Mouse (Mus musculus): ENCODE data around the gene Rapgef3.

Gene Rapgef3

DNA sequence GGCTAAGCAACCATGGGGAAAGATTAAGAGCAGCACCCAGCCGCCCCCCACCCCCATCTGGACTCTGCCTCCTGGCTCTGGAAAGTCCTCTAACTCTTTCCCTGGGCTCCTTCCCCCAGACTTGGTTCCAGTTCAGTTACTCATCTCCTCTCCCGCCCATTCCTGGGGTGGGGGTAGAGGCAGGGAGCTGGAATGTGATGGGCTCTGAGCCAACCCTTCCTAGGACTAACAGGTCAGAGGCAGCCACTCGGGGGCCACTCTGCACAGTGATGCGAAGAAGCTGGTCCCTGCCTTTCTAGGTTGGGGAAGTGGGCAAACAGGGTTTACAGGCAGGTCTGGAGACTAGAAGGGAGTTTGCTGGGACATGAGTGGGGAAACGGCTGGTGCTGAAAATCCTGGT is 5.3 kb upstream of the Rapgef3 start:
- peak; percentile 52 for DNase-seq (ENCODE audit: low read depth, low spot score)

DNA sequence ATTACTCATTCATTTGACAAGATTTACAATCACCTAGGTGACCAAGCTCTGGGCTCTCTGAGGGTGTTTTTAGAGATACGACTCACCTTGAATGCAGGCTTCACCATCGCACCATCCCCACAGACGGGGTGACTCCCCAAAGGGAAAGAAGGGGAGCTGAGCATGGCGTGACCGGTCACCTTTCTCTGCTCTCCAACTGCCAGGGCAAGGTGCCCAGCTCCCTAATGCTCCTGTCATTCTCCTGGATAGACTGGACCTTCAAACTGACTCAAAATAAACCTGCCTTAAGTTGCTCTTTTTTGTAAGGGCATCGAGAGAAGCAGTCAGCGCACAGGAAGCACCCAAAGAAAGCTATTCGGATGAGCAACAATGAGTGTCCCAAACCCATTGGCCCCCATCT is 2.5 kb upstream of the Rapgef3 start:
- DNase-seq (ENCODE audit: low read depth, low spot score) = no peak

DNA sequence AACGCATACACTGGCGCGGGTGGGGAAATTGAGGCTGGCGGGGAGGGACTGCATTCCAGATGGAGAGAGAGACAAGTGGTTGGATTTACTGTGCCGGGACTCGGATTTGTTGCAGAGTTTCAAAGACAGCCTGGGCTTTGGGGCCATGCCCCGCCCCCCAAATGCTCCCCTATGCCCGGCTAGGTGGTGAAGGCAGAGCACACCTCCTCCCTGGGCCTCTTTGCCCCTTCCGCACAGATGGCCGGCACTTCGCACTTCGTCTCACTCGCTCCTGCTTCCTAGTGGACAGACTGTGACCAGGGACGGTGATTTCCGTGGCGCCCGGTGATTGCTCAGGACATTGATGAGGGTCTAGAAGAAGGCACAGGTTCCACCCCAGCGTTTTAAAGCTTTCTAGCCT is 420 bp upstream of the Rapgef3 start:
- DNase-seq (ENCODE audit: low read depth, low spot score) = peak; percentile 68

DNA sequence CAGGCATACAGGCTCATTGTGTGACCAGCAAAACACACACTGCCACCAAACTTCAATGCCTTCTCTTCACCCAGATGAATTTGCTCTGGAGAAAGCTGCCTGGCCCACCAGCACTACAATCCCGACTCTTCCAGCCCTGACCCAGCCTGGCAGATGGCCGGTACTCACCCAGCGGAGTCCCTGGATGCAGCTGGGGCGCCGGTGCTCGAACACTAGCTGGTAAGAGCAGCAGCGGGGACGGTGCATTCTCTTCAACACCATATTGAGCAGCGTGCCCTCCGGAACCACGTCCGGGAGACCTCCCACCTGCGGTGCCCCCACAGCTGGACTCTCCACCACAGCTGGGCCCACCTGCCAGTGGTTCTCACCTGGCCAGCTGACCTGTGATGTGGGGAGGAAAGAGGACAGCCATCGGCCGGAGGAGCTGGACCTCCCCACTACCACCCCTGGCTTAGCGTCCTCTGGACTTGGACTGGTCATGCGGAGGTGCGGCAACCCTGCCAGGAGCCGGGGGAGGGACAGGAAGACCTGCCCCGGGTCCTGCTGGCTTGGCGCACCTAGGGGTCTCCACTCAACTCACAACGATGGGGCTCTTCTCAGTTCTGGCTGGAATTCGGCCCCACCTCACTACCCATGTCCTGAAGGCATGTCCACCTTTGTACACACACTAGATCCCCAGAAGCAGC is 1.0 kb downstream of the Rapgef3 start:
- no peak for DNase-seq (ENCODE audit: low read depth, low spot score)

DNA sequence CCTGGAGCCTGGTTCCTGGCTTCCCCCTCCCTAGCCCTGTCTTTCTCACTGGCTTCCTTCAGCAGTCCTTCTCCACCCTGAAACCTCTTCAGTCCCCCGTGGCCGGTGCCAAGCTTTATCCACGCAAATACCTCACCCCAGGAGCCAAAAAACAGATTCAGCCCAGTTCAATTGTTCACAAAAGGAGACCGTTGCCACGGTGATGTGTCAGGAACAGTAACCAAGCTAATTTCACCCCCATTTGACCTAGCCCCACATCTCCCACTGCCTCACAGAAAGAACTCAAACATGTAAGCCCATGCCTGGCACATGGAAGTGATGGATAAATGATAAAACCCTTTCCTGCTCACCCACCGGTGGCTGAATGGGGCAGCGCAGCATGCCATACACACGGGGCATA is 1.6 kb downstream of the Rapgef3 start:
- peak; percentile 75 for DNase-seq (ENCODE audit: low read depth, low spot score)

DNA sequence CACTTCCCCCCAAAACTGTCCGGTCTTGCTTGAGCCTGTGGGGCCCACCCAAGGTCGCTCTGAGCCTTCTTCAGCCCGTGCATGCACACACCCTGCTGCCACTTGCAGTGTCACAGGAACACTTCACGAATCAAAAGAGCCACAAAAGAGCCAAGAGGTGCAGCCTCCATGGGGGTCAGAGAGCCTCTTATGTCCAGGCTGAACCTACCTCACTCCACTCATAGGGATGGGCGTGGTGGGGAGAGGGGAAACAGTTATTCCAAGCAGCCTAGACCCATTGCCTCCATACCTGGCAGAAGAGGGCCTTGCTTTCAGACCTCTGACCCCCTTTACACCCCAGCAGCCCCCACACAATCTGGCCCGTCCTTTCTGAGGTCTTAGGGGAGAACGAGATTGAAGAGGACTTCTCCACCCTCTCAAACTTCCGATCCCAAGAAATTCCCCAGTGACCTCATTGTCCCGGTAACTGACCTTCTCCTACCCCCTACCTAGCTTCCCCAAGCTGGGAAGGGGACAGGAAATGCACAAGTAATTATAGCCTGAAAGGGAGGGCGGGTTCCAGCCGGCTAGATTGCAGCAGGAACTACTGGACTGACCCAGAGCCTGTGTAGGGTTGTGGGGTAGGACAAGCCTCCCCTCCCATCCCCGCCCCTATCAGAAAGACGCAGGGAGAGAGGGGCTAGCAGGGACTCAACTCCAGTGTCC is 2.5 kb downstream of the Rapgef3 start:
- peak; percentile 87 for DNase-seq (ENCODE audit: low read depth, low spot score)

DNA sequence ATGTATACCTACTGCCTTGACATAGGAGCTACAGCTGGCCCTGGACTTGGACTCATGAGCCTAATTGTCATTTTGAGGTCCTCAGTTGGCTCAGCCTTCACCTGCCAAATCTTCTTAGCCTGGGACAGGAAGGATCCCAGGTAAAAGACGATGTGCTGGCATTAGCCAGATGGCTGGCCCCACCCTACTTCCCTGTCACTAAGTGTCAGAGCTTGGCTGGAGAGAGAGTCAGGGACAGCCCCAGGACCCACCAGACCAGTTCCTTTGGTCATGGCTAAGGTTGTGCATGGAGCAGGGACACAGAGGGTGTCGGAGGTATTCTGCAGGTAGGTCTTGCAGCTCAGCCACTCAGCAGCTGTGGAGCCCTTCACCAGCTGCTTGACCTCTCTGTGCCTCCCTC is 3.2 kb downstream of the Rapgef3 start:
- DNase-seq (ENCODE audit: low read depth, low spot score) = no peak

DNA sequence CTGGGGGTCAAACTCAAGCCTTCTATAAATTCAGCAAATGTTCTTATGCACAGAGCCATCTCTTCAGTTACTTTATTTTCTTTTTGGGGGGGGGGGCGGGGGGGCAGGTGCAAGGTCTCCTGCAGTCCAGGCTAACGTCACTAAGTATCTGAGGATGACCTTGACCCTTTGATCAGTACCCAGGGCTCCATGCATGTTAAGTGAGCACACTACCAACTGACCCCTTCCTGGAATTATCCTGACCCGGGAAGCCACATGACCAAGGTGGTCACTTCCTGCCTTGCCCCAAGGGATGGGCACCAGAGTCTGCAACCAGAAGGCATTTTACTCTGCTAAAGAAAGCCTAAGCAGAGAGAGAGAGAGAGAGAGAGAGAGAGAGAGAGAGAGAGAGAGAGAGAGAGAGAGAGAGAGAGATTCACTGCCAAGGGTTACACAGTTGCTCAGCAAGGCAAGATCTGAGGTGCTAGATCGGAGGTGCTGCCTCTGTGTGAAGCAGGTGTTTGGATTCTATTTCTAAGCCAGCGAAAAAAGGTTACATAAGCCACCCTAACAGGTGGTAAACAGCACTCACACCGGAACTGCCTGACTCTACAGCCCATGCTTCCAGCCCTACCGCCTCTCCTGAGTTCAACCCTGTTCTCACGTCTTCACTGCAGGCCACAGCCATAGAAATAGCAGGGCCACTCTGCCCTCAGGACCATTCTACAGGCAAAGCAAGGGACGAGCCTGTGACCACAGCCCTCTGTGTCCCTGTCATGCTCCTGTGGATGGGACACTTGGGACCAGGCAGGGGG is 4.3 kb downstream of the Rapgef3 start:
- DNase-seq (ENCODE audit: low read depth, low spot score) = no peak

DNA sequence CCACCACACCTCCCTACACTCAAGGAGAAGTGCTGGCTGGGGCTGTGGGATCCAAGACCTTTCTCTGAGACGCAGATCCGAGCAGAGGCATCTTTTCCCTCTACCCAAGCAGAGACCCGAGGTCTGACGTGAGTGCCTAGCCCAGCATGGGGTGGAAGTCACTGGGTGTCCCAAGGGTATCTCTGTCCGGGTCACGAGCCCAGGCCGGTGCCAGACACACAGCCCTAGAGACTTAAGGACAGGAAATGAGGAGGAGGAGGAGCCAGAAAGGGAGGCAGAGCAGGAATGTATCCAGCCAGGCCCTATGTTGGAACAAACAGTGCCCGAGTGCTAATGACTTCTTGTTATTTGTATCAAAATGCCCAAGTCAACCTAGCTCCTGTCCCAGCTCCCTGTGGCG is 5.0 kb downstream of the Rapgef3 start:
- no peak for DNase-seq (ENCODE audit: low read depth, low spot score)

DNA sequence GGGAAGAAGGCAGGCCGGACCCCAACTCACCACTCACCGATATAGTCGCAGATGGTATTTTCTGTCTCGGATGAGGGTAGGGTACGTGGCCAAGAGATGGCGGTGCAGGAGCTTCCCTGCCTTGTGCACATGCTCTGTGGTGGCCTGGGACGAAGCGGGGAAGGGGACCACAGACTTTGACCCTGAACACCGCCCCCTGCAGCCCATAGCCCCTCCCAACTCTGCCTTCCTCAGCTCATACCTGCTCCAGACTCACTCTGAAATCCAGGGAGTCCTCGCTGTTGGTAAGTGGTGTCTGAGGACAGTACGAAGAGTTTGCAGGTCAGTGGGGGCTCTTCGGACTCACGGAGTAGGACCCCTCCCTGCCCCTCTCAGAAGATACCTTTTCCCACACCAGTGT is 6.3 kb downstream of the Rapgef3 start:
- DNase-seq (ENCODE audit: low read depth, low spot score) = peak; percentile 52

DNA sequence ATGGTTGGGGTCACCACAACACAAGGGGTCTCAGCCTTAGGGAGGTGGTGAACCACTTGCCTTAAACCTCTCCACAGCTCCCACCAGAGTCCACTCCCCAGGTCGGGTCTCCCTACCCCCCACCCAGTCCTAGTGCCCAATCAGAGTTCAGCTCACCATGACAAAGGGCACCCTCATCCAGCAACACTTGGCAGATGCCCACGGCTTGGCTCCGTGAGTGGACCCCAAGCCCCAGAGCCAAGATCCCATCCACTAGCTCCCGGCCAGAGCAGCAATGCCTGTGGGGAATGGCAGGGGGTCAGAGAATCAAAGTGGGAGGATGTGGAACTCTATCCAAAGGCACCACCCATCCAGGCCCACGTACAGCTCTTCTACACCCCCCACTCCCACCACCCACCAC is 6.8 kb downstream of the Rapgef3 start:
- DNase-seq (ENCODE audit: low read depth, low spot score) = no peak

DNA sequence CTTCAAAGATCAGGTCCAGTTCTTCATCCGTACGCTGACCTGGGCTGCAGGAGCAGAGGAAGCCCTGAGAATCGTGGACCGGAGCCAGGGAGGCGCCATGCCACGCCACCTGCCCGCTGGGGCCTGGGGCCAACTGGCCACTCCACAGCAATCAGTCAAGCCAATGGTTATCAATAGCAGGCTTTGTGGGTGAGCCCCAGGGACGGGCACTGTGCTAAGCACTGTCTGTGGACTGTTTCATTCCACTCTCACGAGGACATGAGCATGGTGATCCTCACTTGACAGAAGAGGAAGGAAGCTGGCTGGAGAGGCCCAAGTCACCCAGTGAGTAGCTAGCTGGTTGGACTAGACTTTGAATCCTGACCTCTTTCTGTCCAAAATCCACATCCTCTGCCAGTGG is 7.8 kb downstream of the Rapgef3 start:
- DNase-seq (ENCODE audit: low read depth, low spot score) = no peak

DNA sequence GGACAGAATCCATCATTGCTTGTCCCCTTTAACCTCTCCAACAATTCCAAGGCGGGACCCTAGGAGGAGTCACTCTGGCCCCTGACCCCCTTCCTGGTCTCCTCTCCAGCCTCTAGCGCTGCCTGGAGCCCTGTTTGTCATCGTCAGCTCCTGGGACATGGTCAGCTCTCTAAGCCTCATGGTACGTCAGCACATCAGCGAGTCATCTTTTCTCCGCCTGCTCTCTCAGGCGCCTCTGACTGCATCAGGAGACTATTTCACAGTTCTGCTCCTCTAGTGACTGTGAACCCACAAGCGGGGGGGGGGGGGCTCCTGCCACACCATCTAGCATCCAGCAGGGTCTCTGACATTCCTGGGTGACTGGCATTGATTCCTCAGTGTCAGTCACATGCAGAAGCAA is 12.4 kb downstream of the Rapgef3 start:
- DNase-seq (ENCODE audit: low read depth, low spot score) = no peak

DNA sequence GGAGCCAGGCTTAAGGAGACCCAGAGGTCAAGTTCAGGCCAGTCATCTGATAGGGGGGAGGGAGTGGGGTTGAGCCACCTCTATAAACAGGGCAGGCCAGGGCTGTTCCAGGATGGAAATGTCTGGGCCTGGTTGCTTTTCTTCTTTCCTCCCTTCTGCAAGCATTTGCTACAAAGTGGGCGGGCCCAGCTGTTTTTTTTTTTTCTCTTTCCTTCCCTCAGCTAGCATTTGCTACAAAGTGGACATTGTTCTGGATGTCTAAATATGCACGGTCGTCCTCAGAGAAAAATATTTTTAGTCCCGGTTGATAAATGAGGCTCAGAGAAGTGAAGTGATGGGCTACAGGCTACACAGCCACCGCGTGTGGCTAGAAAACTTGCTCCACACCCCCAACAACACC is 13.3 kb downstream of the Rapgef3 start:
- DNase-seq (ENCODE audit: low read depth, low spot score) = no peak

DNA sequence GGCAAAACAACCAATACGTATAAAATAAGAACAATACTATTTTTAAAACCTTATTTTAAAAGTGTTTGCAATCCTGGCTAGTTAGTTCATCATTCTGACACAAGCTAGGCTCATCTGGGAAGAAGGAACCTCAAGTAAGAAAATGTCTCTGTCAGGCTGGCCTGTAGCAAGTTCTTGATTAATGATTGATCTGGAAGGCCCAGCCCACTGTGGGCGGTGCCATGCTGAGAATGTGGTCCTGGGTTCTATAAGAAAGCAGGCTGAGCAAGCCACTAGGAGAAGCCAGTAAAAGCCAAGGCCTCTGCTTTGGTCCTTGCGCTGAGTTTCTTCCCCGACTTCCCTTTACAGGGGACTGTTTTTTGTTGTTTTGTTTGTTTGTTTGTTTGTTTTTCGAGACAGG is 15.3 kb downstream of the Rapgef3 start:
- no peak for DNase-seq (ENCODE audit: low read depth, low spot score)

DNA sequence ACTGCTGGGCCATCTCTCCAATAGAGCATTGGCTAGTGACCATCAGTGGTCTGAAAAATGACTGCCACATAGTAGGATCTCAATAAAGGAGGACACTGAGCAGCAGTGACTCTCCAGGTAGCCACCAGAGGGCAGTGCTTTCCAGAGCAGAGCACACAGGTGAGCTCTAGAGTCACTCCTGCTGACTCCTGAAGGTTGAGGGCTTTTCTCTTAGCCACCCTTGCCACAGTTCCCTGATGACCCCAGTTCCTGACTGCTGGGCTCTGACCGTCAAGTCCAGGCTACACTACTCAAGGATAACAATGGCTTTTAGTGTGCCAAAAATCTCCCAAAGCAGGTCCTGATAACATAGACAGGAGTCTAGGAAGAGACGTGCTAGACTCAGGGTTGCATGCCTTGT is 16.1 kb downstream of the Rapgef3 start:
- DNase-seq (ENCODE audit: low read depth, low spot score) = peak; percentile 68

DNA sequence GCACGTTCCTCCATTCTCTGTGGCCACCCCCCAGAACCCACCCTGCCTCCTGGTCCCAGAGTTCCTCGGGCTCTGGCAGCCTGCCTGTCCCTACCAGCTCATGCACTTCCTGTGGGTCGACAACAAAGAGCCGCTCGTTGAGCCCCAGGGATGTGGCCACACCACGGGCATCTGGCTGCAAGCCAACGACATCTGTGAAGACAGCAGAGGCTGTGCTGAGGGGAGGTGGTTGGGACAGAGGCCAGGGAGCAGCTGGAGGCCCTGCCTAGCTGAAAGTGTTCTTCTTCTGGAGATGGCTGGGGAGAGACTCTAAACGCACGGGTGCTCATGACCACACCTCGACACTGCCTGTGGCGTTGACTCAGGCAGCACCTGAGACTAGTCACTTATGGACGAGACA is 17.1 kb downstream of the Rapgef3 start:
- no peak for DNase-seq (ENCODE audit: low read depth, low spot score)

DNA sequence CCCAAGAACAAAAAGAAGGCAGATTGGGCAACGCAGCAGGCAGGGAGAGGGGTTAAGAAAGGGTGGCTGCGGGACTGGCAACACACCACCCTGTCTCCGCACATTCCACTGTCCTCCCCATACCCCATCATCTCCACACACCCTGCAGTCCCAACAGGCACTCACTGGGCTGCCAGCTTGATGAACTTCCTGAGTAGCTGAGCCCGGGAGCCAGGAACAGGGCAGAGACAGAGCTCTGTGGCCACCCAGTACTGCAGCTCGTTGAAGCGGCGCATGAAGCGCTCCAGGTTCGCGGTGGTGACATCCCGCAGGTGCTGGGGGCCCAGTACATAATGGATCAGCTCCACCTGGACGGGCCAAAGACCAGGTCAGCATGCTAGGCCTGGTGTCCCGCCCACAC is 17.9 kb downstream of the Rapgef3 start:
- no peak for DNase-seq (ENCODE audit: low read depth, low spot score)

DNA sequence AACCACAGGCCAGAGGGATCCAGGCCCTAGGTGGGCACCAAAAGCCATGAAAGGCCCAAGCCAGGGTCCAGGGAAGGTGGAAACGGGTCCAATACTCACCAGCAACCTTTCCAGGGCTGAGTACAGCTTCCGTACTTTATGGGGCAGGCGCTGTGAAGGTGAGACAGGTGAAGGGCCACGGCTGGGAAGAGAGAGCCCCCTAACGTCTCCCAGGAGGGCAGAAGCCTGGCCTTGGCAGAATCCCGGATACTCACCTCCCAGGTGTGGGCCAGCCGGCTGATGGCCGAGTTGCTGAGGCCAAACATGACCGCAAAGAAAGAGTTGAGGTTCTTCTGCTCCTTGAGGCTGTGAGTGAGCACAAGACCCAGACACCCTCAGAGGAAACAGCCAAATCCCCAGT is 18.4 kb downstream of the Rapgef3 start:
- DNase-seq (ENCODE audit: low read depth, low spot score) = no peak

DNA sequence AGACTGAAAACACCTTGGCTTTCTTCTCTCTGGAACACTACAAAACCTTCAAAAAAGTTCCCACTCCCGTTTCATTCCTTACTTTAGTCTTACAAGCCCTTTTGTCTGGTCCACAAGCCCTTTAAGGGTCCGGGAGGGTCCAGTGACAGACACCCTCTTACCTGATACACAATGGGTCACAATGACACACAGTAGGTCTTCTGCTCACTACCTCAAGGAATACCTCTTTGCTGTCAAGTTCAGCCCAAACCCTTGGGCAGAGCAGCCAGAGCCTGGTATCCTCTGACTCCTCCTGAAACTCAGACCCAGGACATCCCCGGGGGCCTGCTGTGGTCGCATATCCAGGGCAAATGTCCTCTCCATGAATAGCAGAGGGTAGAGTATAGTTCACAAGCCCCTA is 18.8 kb downstream of the Rapgef3 start:
- no peak for DNase-seq (ENCODE audit: low read depth, low spot score)

DNA sequence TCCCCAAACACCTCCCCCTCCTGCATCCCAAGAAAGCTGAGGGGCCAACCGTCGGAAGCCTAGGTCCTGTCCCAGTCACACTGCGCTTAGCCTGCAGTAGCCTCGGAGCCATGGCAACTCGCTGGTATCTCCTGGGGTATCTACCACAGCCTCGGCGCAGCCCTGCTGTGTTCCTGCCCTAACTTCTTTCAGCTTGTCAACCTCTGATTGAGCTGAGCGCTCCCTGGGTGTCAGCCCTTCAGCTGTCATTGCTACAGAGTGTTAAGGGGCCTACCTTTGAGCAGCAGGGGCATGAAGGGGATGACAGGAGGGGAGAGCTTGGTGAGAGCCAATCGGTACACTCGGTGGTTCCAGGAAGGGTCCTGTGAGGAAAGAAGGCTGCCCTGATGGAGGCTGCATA is 19.5 kb downstream of the Rapgef3 start:
- no peak for DNase-seq (ENCODE audit: low read depth, low spot score)

DNA sequence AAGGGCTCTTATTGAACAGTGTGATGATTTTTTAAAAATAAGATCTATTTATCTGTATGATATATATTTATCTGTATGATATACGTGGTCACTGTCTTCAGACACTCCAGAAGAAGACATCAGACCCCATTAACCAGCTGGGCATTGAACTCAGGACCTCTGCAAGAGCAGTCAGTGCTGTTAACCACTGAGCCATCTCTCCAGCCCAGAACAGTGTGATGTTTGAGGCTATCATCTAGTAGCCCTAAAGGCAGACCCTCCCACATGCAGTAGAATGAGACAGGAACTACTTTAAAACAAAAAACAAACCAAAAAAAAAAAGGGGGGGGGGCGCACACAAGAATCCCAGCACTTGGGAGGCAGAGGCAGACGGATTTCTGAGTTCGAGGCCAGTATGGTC is 20.3 kb downstream of the Rapgef3 start:
- no peak for DNase-seq (ENCODE audit: low read depth, low spot score)

DNA sequence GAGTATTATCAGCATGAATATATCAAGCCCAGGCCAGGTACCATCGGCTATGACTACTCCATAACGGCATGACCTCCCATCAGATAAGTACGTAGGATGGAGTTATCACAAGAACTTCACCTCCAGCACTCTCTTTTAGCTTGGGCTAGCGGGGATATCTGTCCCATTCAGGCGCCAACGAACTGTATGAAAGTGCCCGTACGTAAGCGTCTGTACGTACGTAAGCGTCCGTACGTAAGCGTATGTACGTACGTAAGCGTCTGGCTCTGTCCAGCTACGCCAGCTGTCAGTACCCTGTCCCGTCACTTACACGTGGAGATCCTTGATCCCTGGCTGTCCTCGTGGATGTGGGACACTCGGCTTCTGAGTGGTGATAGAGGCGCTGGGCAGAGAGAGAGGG is 21.0 kb downstream of the Rapgef3 start:
- peak; percentile 53 for DNase-seq (ENCODE audit: low read depth, low spot score)
